Mouse (Mus musculus) midbrain, embryonic 11.5 days (tissue): ENCODE measurements around the gene Ank3. TPM values are rescaled to one million over a fixed set of nuclear protein-coding genes. Genes with fewer than 3 reads are reported as not detected.
A peak's percentile ranks its signal among the peaks of the same experiment; 100 is the strongest.

Source experiments
- ATAC-seq: fragments of 200-750 bp; cut with Nextera tagmentation; 2 replicates; pipeline ENCODE4 v1.8.0; 2017; ENCODE audit warnings: moderate TSS enrichment, moderate library complexity; ENCODE audit not compliant: low FRiP score
- DNase-seq: peaks from one replicate; pipeline ENCODE4 v3.0.0; 2015; ENCODE audit warnings: low spot score; ENCODE audit errors: missing footprints
- H3K27ac ChIP-seq: fragments of 300-500 bp; sonication (generic); 2 replicates; pipeline ENCODE4 v1.5.1; 2014; ENCODE audit warnings: low read depth, low read length
- H3K27me3 ChIP-seq: fragments of 300-500 bp; sonication (generic); 2 replicates; pipeline ENCODE4 v1.6.1; 2014; ENCODE audit warnings: mild to moderate bottlenecking, low read length, moderate library complexity, mixed read lengths; ENCODE audit not compliant: control insufficient read depth, insufficient read depth
- H3K36me3 ChIP-seq: fragments of 300-500 bp; sonication (generic); 2 replicates; pipeline ENCODE4 v1.6.1; 2014; ENCODE audit warnings: mild to moderate bottlenecking, low read length, moderate library complexity, mixed read lengths; ENCODE audit not compliant: control insufficient read depth, insufficient read depth
- H3K4me1 ChIP-seq: fragments of 300-500 bp; sonication (generic); 2 replicates; pipeline ENCODE4 v1.6.1; 2014; ENCODE audit warnings: low read length; ENCODE audit not compliant: control insufficient read depth, insufficient read depth
- H3K4me2 ChIP-seq: fragments of 300-500 bp; sonication (generic); 2 replicates; pipeline ENCODE4 v1.6.1; 2014; ENCODE audit warnings: mild to moderate bottlenecking, moderate library complexity
- H3K4me3 ChIP-seq: fragments of 300-500 bp; sonication (generic); 2 replicates; pipeline ENCODE4 v1.5.1; 2014; ENCODE audit warnings: low read depth, low read length
- H3K9ac ChIP-seq: fragments of 300-500 bp; sonication (generic); 2 replicates; pipeline ENCODE4 v1.6.1; 2014; ENCODE audit warnings: low read length
- H3K9me3 ChIP-seq: fragments of 300-500 bp; sonication (generic); 2 replicates; pipeline ENCODE4 v1.6.1; 2016; ENCODE audit warnings: low read length; ENCODE audit not compliant: control insufficient read depth
- WGBS: fragments of 180-500 bp; shearing (Covaris S2); extraction: QIAGEN DNeasy Blood & Tissue Kit; methylation state at CpG from one replicate; pipeline ENCODE4 v1.1.7; 2014; 5-methylcytosine and 5-hydroxymethylcytosine counted together
- polyA plus RNA-seq: library from polyadenylated mRNA; unstranded; fragments of >200 nt; fragmentation: Nextera tagmentation; extraction: Ambion mirVana; gene quantifications from 2 replicates; pipeline ENCODE4 v1.2.1, GENCODE M21; 2014

Ank3 gene
- polyA plus RNA-seq, 1 experiment from 2014 or later: 58.8 TPM

DNA sequence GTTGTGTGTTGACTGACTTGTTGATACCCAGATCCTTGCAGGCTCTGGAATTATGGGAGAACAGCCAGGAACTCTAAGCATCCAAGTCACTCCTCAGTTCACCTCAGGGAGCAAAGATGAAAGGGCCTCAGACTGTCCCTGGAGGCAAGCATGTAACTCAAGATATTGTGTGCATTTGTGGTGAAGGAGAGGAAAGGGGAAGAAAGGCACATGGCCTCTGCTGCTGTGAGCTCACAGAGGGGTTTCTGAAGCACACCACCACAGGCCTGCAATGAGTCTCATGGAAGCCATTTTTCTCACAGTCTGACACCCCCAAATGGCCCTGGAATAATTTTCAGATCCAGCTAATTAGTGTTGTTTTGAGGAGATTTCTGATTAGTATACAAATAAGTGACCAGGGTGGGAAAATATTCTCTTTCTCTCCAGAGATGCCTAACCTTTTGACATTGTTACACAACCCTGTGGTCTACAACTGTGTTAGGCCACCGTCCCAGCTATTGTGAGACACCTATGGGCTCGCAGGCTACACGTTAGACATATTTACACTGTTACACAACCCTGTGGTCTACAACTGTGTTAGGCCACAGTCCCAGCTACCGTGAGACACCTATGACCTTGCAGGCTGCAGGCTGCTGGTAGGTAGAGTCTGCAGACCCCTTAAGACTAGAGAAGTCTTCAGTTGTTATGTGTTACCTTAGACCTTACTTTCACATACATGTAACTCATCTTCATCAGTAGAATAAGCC is 485.5 kb downstream of the Ank3 start:
- WGBS: 93% methylated on average over 4 of the region's 4 CpGs

DNA sequence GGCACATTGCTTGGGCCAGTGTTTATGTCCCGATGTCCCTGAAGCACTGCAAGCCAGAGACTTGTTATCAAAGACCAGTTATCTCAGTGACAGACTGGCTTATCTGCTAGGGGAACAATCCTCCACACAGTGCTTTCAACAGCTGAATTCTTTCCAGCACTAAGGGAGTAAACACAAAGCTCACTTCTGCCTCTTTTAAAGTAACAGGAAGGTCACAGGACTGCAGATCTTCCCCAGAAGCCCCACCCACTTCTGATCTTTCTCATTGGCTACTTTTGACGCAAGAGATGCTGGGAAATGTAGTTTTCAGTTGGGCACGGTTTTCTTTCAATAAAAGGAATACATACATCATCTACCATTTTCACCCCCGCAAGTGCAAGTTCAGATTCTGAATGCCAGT is 489.8 kb downstream of the Ank3 start:
- Histone ChIP-seq H3K9ac (no peak overlapping the region; the same call in 1 of the 2 replicates), H3K27me3 (no peaks in the 10 kb centered on the region), H3K27ac (no peak overlapping the region), H3K4me1 (no peaks in the 10 kb centered on the region), H3K9me3 (no peaks in the 10 kb centered on the region), H3K36me3 (no peaks in the 10 kb centered on the region), H3K4me2 (no peak overlapping the region), H3K4me3 (no peak overlapping the region)
- 38% methylated on average over 4 of the region's 4 CpGs for WGBS
- ATAC-seq (peak; percentile 41; the same call in 1 of the 2 replicates), DNase-seq (no peak)

More for the DNA sequence above, 485.5 kb downstream of the Ank3 start:
- H3K4me2 ChIP-seq: no peak overlapping the region
- H3K36me3 ChIP-seq: no peaks in the 10 kb centered on the region
- H3K4me1 ChIP-seq: no peaks in the 10 kb centered on the region
- no peak for DNase-seq
- no peak overlapping the region for H3K4me3 ChIP-seq
- no peak for ATAC-seq
- H3K9ac ChIP-seq: no peak overlapping the region
- no peak overlapping the region for H3K27ac ChIP-seq
- no peaks in the 10 kb centered on the region for H3K9me3 ChIP-seq
- H3K27me3 ChIP-seq: no peaks in the 10 kb centered on the region

DNA sequence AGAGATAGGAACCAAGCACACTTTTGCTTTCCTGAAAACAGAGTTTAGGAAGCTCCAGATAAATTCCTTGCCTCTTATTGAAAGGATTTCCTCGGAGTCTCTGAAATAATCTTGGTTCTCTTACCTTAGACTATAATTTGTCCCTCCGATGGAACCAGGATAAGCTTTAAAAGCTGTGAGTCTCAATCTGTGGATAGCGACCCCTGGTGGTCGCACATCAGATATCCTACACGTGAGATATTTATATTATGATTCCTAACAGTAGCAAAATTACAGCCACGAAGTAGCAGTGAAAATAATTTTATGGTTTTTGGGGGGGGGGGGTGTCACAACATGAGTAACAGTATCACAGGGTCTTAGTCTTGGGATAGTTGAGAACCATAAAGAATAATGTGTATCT is 491.2 kb downstream of the Ank3 start:
- 21% methylated on average over 6 of the region's 6 CpGs for WGBS
- ATAC-seq (no peak), DNase-seq (no peak)
- Histone ChIP-seq H3K9me3 (no peaks in the 10 kb centered on the region), H3K36me3 (no peaks in the 10 kb centered on the region), H3K27ac (no peak overlapping the region), H3K4me3 (no peak overlapping the region), H3K4me2 (no peak overlapping the region), H3K27me3 (no peaks in the 10 kb centered on the region), H3K4me1 (no peaks in the 10 kb centered on the region), H3K9ac (no peak overlapping the region)

DNA sequence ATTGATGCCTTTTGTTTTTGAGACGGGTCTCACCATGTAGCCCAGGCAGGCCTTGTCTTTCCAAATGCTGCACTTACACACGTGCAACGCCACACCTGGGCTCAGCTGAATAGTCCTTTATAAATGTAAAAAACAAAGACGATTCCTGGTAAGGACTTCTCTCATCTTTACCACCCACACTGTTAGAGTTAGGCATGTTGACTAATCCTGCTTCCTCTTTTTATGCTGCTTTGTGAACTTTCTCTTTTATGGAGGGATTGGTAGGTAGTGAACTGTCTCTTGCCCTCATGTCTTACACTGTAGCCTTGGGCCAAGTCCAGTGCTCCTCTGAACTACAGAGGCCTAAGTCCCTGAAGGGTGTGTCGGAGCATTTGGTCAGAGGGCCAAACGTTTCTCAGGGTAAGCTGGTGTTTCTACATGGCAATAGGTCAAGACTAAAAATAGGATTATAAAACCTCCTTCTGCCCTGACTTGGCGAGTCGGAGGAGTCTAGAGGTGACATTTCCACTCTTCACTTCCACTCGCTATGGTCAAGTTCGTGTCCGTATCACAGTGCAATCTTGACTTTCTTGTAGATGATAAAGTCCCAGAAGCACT is 491.9 kb downstream of the Ank3 start:
- Histone ChIP-seq H3K36me3 (no peaks in the 10 kb centered on the region), H3K4me2 (no peak overlapping the region), H3K4me3 (no peak overlapping the region), H3K9ac (no peak overlapping the region), H3K27me3 (no peaks in the 10 kb centered on the region), H3K4me1 (no peaks in the 10 kb centered on the region), H3K9me3 (no peaks in the 10 kb centered on the region), H3K27ac (no peak overlapping the region)
- no peak for DNase-seq
- WGBS: 88% methylated on average over 11 of the region's 11 CpGs
- ATAC-seq: no peak

DNA sequence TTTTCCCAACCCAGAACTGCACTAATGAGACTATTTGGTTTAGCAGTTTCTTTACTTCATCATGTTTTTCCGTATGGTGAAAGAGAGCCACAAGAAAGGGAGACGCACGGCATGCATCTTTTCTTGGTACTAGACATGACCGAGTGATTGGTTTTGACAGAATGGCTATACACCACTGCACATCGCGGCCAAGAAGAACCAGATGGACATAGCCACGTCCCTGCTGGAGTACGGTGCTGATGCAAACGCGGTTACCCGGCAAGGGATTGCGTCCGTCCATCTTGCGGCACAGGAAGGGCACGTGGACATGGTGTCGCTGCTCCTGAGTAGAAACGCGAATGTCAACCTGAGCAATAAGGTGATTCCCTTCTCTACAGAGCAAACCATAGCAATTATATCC is 493.6 kb downstream of the Ank3 start:
- peak; percentile 72 for DNase-seq
- H3K4me1 ChIP-seq: no peaks in the 10 kb centered on the region
- no peaks in the 10 kb centered on the region for H3K9me3 ChIP-seq
- H3K36me3 ChIP-seq: no peaks in the 10 kb centered on the region
- WGBS: 95% methylated on average over 18 of the region's 18 CpGs
- H3K27ac ChIP-seq: no peak overlapping the region
- H3K27me3 ChIP-seq: no peaks in the 10 kb centered on the region
- no peak overlapping the region for H3K4me3 ChIP-seq
- H3K9ac ChIP-seq: no peak overlapping the region
- H3K4me2 ChIP-seq: no peak overlapping the region
- ATAC-seq: no peak

DNA sequence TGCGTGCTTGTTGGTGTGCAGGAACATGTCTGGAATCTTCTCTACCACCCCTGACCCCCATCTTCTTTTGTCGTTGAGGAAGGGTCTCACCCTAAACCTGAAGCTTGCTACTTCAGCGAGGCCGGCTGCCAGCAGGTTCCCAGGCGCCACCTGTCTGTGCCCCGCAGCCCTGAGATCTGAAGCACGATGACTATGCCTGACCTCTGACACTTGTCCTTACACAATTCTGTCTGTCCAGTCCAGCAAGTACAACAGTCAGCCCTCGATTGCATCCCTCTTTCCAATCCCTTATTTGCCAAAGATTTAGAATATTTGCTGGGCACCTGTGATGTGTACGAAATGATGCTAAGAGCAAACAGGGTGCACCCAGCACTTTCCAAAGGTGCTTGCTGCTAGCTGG is 497.0 kb downstream of the Ank3 start:
- Histone ChIP-seq H3K4me2 (no peak overlapping the region), H3K4me1 (no peaks in the 10 kb centered on the region), H3K9ac (no peak overlapping the region), H3K27me3 (no peaks in the 10 kb centered on the region), H3K27ac (no peak overlapping the region), H3K4me3 (no peak overlapping the region), H3K36me3 (no peaks in the 10 kb centered on the region), H3K9me3 (no peaks in the 10 kb centered on the region)
- ATAC-seq (no peak), DNase-seq (no peak)
- 78% methylated on average over 9 of the region's 9 CpGs for WGBS

DNA sequence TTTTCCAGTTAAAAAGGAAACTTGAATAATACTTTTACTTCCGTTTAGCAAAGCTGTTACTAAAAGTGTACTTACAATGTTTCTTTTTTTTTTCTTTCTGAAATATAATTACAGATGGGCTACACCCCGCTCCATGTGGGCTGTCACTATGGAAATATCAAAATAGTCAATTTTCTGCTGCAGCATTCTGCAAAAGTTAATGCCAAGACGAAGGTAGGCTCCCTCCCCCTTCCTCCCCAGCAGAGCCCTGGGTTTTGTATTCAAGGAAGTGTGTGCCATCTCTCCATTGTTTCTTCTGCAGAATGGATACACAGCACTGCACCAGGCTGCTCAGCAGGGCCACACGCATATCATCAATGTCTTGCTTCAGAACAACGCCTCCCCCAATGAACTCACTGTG is 499.4 kb downstream of the Ank3 start:
- ATAC-seq (no peak), DNase-seq (no peak)
- Histone ChIP-seq H3K4me2 (no peak overlapping the region), H3K9ac (no peak overlapping the region), H3K36me3 (no peaks in the 10 kb centered on the region), H3K4me3 (no peak overlapping the region), H3K9me3 (no peaks in the 10 kb centered on the region), H3K27me3 (no peaks in the 10 kb centered on the region), H3K4me1 (no peaks in the 10 kb centered on the region), H3K27ac (no peak overlapping the region)
- WGBS: 79% methylated on average over 5 of the region's 5 CpGs

DNA sequence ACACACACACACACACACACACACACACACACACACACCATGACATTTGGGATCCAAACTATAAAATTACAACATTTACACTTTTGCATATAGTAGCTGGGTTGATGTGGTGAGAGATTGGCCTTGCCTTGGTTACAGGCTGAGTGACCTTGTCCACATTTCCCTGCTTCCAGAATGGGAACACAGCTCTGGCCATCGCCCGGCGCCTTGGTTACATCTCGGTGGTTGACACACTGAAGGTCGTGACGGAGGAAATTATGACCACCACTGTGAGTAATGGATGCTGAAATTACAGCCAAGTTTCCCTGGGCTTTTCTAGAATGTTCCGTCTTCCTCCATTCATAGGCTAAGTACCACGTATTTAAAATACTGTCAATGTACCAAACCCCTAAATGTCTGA is 500.2 kb downstream of the Ank3 start:
- Histone ChIP-seq H3K27me3 (no peaks in the 10 kb centered on the region), H3K4me3 (no peak overlapping the region), H3K4me2 (no peak overlapping the region), H3K27ac (no peak overlapping the region), H3K9ac (no peak overlapping the region), H3K9me3 (no peaks in the 10 kb centered on the region), H3K36me3 (no peaks in the 10 kb centered on the region), H3K4me1 (no peaks in the 10 kb centered on the region)
- 94% methylated on average over 8 of the region's 8 CpGs for WGBS
- ATAC-seq: no peak
- DNase-seq: no peak

DNA sequence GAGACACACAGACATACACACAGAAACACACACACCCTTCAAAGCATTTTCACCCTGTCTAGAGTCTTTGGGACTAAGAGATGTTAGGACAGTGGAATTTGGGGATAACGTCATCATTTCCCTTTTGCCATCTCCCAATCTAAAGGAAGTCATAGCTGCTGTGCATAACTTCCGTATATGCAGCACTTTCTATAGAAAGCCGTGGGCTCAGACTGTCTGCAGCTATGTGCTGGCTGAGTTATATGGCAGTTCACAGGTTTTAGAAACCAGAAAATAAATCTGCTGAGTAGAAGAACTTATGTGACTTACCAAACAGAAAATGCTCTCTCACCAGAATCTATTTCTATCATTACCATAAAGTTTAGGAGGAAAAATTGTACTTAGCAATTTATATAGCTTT is 501.2 kb downstream of the Ank3 start:
- DNase-seq (no peak), ATAC-seq (no peak)
- WGBS: 85% methylated on average over 3 of the region's 3 CpGs

More for the DNA sequence above, 501.2 kb downstream of the Ank3 start:
- Histone ChIP-seq H3K27me3 (no peaks in the 10 kb centered on the region), H3K9ac (no peak overlapping the region), H3K27ac (no peak overlapping the region), H3K4me3 (no peak overlapping the region), H3K4me2 (no peak overlapping the region), H3K9me3 (no peaks in the 10 kb centered on the region), H3K4me1 (no peaks in the 10 kb centered on the region), H3K36me3 (no peaks in the 10 kb centered on the region)
